Mouse (Mus musculus) embryonic fibroblast, embryonic 13.5 days (primary cell): Measurements from ENCODE around the gene Tmco1.

Experiments used
- CTCF ChIP-seq: IDR thresholded peaks from 2 replicates; pipeline ENCODE4 v1.5.1; 2011; ENCODE audit warnings: mild to moderate bottlenecking, control low read depth, low read length, moderate library complexity, borderline replicate concordance; ENCODE audit not compliant: insufficient read depth
- POLR2A ChIP-seq: IDR thresholded peaks from 2 replicates; pipeline ENCODE4 v1.6.1; 2011; ENCODE audit warnings: low read depth, mild to moderate bottlenecking, control low read depth, low read length, moderate library complexity

- TF ChIP-seq CTCF (no peak), POLR2A (no peak)
These were observed 46.4 kb upstream of the Tmco1 start for GRCm38 (mm10) chr1:167261750-167262149.
